Mouse (Mus musculus) CH12.LX (cell line): ENCODE measurements around the gene Nfe2l2. TPM values are rescaled to one million over a fixed set of nuclear protein-coding genes. Genes with fewer than 3 reads are reported as not detected.

Source experiments
- DNase-seq: peaks from one replicate; pipeline ENCODE4 v3.0.0-alpha.2; 2013; ENCODE audit errors: extremely low read depth
- H3K27ac ChIP-seq: 2 replicates; pipeline ENCODE4 v1.5.1; 2012; ENCODE audit warnings: low read depth, mild to moderate bottlenecking, control low read depth, moderate library complexity; ENCODE audit not compliant: insufficient read depth
- H3K27me3 ChIP-seq: replicated peaks from 2 replicates; pipeline ENCODE3; 2012; ENCODE audit warnings: inconsistent platforms
- H3K36me3 ChIP-seq, 2 experiments: replicated peaks in 1 of 2; 2 replicates each; pipeline versions ENCODE3 to v1.6.1; 2012; ENCODE audit warnings: inconsistent platforms in 1 of 2, low read length in 1 of 2, mild to moderate bottlenecking in 1 of 2, mixed read lengths in 1 of 2, moderate library complexity in 1 of 2; ENCODE audit not compliant: control insufficient read depth in 1 of 2, insufficient read depth in 1 of 2
- H3K4me1 ChIP-seq, 2 experiments: 2 replicates each; pipeline ENCODE4 v1.6.1; 2012; ENCODE audit warnings: inconsistent platforms in 1 of 2, moderate library complexity in 1 of 2; ENCODE audit not compliant: insufficient read depth in 2 of 2, control insufficient read depth in 1 of 2
- H3K4me2 ChIP-seq: 2 replicates; pipeline ENCODE4 v1.6.1; 2012; ENCODE audit warnings: low read depth, mild to moderate bottlenecking, control low read depth; ENCODE audit not compliant: poor library complexity, insufficient read depth, severe bottlenecking
- H3K4me3 ChIP-seq, 3 experiments: fragments of 150-350 bp in 1 of 3; sonication (generic) in 1 of 3; replicated peaks in 1 of 3; 2 replicates each; pipeline versions ENCODE3 to v1.5.1; 2011 to 2012; ENCODE audit warnings: low read depth in 2 of 3, low read length in 2 of 3, mild to moderate bottlenecking in 2 of 3, moderate library complexity in 2 of 3, control low read depth in 1 of 3, improper control_type of control experiment in 1 of 3, inconsistent platforms in 1 of 3, mixed read lengths in 1 of 3; ENCODE audit not compliant: poor library complexity in 1 of 3
- H3K79me2 ChIP-seq: replicated peaks from 2 replicates; pipeline ENCODE4 v1.6.1; 2012; ENCODE audit warnings: mild to moderate bottlenecking, moderate library complexity; ENCODE audit not compliant: control insufficient read depth, poor library complexity, insufficient read depth, severe bottlenecking; ENCODE audit errors: extremely low read depth
- H3K9ac ChIP-seq: 2 replicates; pipeline ENCODE4 v1.6.1; 2012; ENCODE audit warnings: low read depth, mild to moderate bottlenecking, control low read depth, moderate library complexity; ENCODE audit not compliant: insufficient read depth
- H3K9me3 ChIP-seq: replicated peaks from 2 replicates; pipeline ENCODE3; 2012; ENCODE audit warnings: low read length, inconsistent platforms, mixed read lengths
- BHLHE40 ChIP-seq: IDR thresholded peaks from 2 replicates; pipeline ENCODE4 v1.6.1; 2011; ENCODE audit warnings: mild to moderate bottlenecking, low read depth, low read length, improper control_type of control experiment
- CHD1 ChIP-seq: IDR thresholded peaks from 2 replicates; pipeline ENCODE4 v1.6.1; 2012; ENCODE audit warnings: low read depth, low read length, improper control_type of control experiment, inconsistent platforms
- E2F4 ChIP-seq: IDR thresholded peaks from 2 replicates; pipeline ENCODE4 v1.6.1; 2011; ENCODE audit warnings: low read depth, low read length, improper control_type of control experiment; ENCODE audit not compliant: insufficient replicate concordance
- EP300 ChIP-seq: IDR thresholded peaks from 2 replicates; pipeline ENCODE4 v1.6.1; 2011; ENCODE audit warnings: low read length, improper control_type of control experiment
- ETS1 ChIP-seq: conservative IDR thresholded peaks from 2 replicates; pipeline ENCODE4 v1.6.1; 2012; ENCODE audit warnings: low read depth, mild to moderate bottlenecking, inconsistent platforms, low read length, improper control_type of control experiment, moderate library complexity
- IRF4 ChIP-seq: IDR thresholded peaks from 2 replicates; pipeline ENCODE4 v1.6.1; 2014; ENCODE audit warnings: low read depth, mild to moderate bottlenecking, inconsistent platforms, low read length, improper control_type of control experiment
- JUND ChIP-seq: conservative IDR thresholded peaks from 2 replicates; pipeline ENCODE4 v1.6.1; 2011; ENCODE audit warnings: low read depth, low read length, improper control_type of control experiment
- MAX ChIP-seq: IDR thresholded peaks from 2 replicates; pipeline ENCODE4 v1.6.1; 2011; ENCODE audit warnings: low read length, improper control_type of control experiment
- MAZ ChIP-seq: IDR thresholded peaks from 2 replicates; pipeline ENCODE4 v1.6.1; 2012; ENCODE audit warnings: low read depth, mild to moderate bottlenecking, inconsistent platforms, low read length, improper control_type of control experiment, moderate library complexity
- MEF2A ChIP-seq: IDR thresholded peaks from 2 replicates; pipeline ENCODE4 v1.6.1; 2014; ENCODE audit warnings: low read depth, mild to moderate bottlenecking, inconsistent platforms, low read length, improper control_type of control experiment, borderline replicate concordance
- MXI1 ChIP-seq: IDR thresholded peaks from 2 replicates; pipeline ENCODE4 v1.6.1; 2011; ENCODE audit warnings: mild to moderate bottlenecking, low read depth, low read length, improper control_type of control experiment
- MYC ChIP-seq: IDR thresholded peaks from 2 replicates; pipeline ENCODE4 v1.6.1; 2011; ENCODE audit warnings: low read depth, mild to moderate bottlenecking, improper control_type of control experiment, low read length
- NELFE ChIP-seq: IDR thresholded peaks from 2 replicates; pipeline ENCODE4 v1.6.1; 2011; ENCODE audit warnings: low read depth, low read length, improper control_type of control experiment
- PAX5 ChIP-seq: IDR thresholded peaks from 2 replicates; pipeline ENCODE4 v1.6.1; 2012; ENCODE audit warnings: low read length, inconsistent platforms, mixed read lengths
- POLR2A ChIP-seq: IDR thresholded peaks from 2 replicates; pipeline ENCODE4 v1.6.1; 2011; ENCODE audit warnings: low read depth, mild to moderate bottlenecking, improper control_type of control experiment, low read length
- POLR2AphosphoS2 ChIP-seq: IDR thresholded peaks from 2 replicates; pipeline ENCODE4 v1.6.1; 2011; ENCODE audit warnings: low read depth, low read length, improper control_type of control experiment
- SIN3A ChIP-seq: IDR thresholded peaks from 2 replicates; pipeline ENCODE4 v1.6.1; 2012; ENCODE audit warnings: low read length, improper control_type of control experiment, inconsistent platforms
- SMC3 ChIP-seq: IDR thresholded peaks from 2 replicates; pipeline ENCODE4 v1.6.1; 2011; ENCODE audit warnings: low read depth, low read length, improper control_type of control experiment
- TCF12 ChIP-seq: IDR thresholded peaks from 2 replicates; pipeline ENCODE4 v1.6.1; 2014; ENCODE audit warnings: low read depth, mild to moderate bottlenecking, inconsistent platforms, low read length, improper control_type of control experiment
- UBTF ChIP-seq: IDR thresholded peaks from 2 replicates; pipeline ENCODE4 v1.6.1; 2012; ENCODE audit warnings: low read depth, mild to moderate bottlenecking, inconsistent platforms, low read length, improper control_type of control experiment, moderate library complexity
- USF1 ChIP-seq: IDR thresholded peaks from 2 replicates; pipeline ENCODE4 v1.6.1; 2014; ENCODE audit warnings: low read depth, mild to moderate bottlenecking, inconsistent platforms, low read length, improper control_type of control experiment
- ZC3H11A ChIP-seq: IDR thresholded peaks from 2 replicates; pipeline ENCODE4 v1.6.1; 2012; ENCODE audit warnings: low read depth, mild to moderate bottlenecking, inconsistent platforms, low read length, improper control_type of control experiment
- ZKSCAN1 ChIP-seq: IDR thresholded peaks from 2 replicates; pipeline ENCODE4 v1.6.1; 2012; ENCODE audit warnings: low read depth, inconsistent platforms, low read length, improper control_type of control experiment, borderline replicate concordance
- ZMIZ1 ChIP-seq: IDR thresholded peaks from 2 replicates; pipeline ENCODE4 v1.6.1; 2012; ENCODE audit warnings: low read depth, mild to moderate bottlenecking, inconsistent platforms, low read length, improper control_type of control experiment
- ZNF384 ChIP-seq: IDR thresholded peaks from 2 replicates; pipeline ENCODE4 v1.6.1; 2012; ENCODE audit warnings: low read depth, low read length, improper control_type of control experiment, inconsistent platforms
- dilution Hi-C: fragments of 300-500 bp; cut with MboI; formaldehyde crosslinking; loops from 2 replicates; pipeline ENCODE4 v1.14.3; 2020; ENCODE audit warnings: low sequenced_read_pairs; ENCODE audit not compliant: extremely low pct_unique_long_range_greater_than_20kb, extremely low pct_ligation_motif_present
- in situ Hi-C: fragments of 300-500 bp; cut with MboI; formaldehyde crosslinking; loops from 3 replicates; pipeline ENCODE4 v1.14.3; 2019; ENCODE audit warnings: low sequenced_read_pairs, low pct_ligation_motif_present, low pct_unique_long_range_greater_than_20kb, mixed read lengths
- polyA plus RNA-seq: library from polyadenylated mRNA; unstranded; fragments of >175 nt; gene quantifications from 2 replicates; pipeline ENCODE4 v1.2.1, GENCODE M21; 2012; ENCODE audit warnings: low read depth; ENCODE audit not compliant: insufficient read length
- total RNA-seq, 2 experiments: library from RNA; depleted of rRNA; stranded (reverse); fragments of 300-350 nt in 1 of 2; fragments of >200 nt in 1 of 2; gene quantifications; 2 replicates each; pipeline ENCODE4 v1.2.3; 2012 to 2014

The Nfe2l2 gene
- total and polyA plus RNA-seq, 3 experiments = 11.6 to 32.6 (median 21.7) TPM

GRCm38 (mm10) chr2:75705162-75705752 lies 816 bp upstream of the Nfe2l2 start:
- in situ Hi-C loops = loop anchor here (10.0 kb wide), 1 partner anchor 60 kb away; no protein-coding TSS in a partner anchor
- H3K4me3 ChIP-seq = peak overlapping the region; percentile 40 to 97 (median 63)
- peaks cover 0 to 20% of the 10 kb centered on the region in 2 experiments for H3K36me3 ChIP-seq
- peak overlapping the region; percentile 68 for H3K9ac ChIP-seq
- peak overlapping the region; percentile 66 for H3K27ac ChIP-seq
- TF ChIP-seq ZNF384 (no peak), EP300 (0 out of 2 replicates have a peak, but pooled peaks have one; percentile 25), USF1 (no peak), NELFE (peak; percentile 36; the same call in 1 of the 2 replicates), JUND (no peak), UBTF (no peak; the same call in 1 of the 2 replicates), MAX (peak; percentile 95), CHD1 (0 out of 2 replicates have a peak, but pooled peaks have one; percentile 77), MAZ (peak; percentile 66; the same call in 1 of the 2 replicates), MYC (peak; percentile 94), MXI1 (peak; percentile 89), PAX5 (no peak), TCF12 (0 out of 2 replicates have a peak, but pooled peaks have one; percentile 18), MEF2A (no peak), POLR2A (no peak), E2F4 (no peak), ZC3H11A (no peak), BHLHE40 (peak; percentile 57; the same call in 1 of the 2 replicates)
- no peaks in the 10 kb centered on the region for H3K27me3 ChIP-seq
- H3K4me1 ChIP-seq = peaks cover 3 to 43% of the 10 kb centered on the region in 2 experiments; a peak in 3 of 4 replicates
- H3K4me2 ChIP-seq = peak overlapping the region; percentile 40
- dilution Hi-C loops = no loop called here
- peaks cover 8% of the 10 kb centered on the region for H3K9me3 ChIP-seq
- no peak for DNase-seq
- peaks cover 33% of the 10 kb centered on the region for H3K79me2 ChIP-seq

DNA sequence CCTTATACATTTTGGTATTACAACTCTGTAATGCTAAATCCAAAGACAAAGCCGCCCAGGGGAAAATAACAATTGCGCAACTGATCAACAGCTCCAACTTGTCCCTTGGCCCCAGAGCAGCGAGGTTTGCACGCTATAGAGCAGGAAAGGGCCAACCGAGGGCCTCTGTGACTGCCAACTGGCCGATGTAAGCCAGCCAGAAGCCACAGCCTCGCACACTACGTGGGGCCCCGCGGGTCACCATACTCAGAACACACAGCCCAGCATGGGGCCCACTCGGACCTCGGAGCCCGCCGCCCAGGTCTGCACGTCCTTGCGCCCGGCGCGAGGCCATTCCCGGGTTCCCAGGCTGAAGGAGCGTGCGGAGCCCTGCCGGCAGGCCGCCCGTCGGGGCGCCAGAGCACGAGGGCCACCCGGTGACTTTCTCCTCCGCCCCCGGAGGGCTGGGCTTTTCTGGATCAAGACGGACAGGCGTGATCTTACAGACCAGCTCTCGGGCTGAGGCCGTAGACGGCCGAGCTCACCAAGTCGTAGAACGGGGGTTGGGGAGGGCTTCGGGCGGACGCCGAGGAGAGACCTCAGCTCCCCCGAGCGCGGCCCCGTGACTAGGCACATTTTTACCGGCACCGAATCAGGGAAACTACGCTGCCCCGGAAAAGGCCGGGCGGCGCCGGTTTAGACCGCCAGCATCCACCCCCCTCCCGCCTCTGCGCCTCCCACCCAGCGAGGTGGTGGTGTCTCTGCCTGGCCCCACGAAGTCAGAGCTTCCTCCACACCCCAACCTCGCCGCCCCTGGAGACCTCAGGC lies 863 bp downstream of the Nfe2l2 start:
- Histone ChIP-seq H3K4me3 (peak overlapping the region; percentile 86 to 97 (median 94)), H3K9ac (peak overlapping the region; percentile 75), H3K27ac (peak overlapping the region; percentile 90), H3K27me3 (no peaks in the 10 kb centered on the region), H3K4me2 (peak overlapping the region; percentile 86; the same call in 1 of the 2 replicates), H3K4me1 (peaks cover 4 to 58% of the 10 kb centered on the region in 2 experiments), H3K79me2 (peaks cover 48% of the 10 kb centered on the region), H3K36me3 (peaks cover 1 to 30% of the 10 kb centered on the region in 2 experiments), H3K9me3 (peaks cover under 1% of the 10 kb centered on the region)
- dilution Hi-C loops (no loop called here), in situ Hi-C loops (loop anchor here (10.0 kb wide), 1 partner anchor 61 kb away; no protein-coding TSS in a partner anchor)
- DNase-seq = peak; percentile 62
- TF ChIP-seq UBTF = peak; percentile 85; the same call in 1 of the 2 replicates
- peak; percentile 92 for TF ChIP-seq SIN3A
- no peak; the same call in 1 of the 2 replicates for TF ChIP-seq NELFE
- peak; percentile 64; the same call in 1 of the 2 replicates for TF ChIP-seq ZKSCAN1
- no peak for TF ChIP-seq POLR2AphosphoS2
- TF ChIP-seq MAX = peak; percentile 56
- TF ChIP-seq MYC = peak; percentile 59
- TF ChIP-seq MXI1 = peak; percentile 46; the same call in 1 of the 2 replicates
- 0 out of 2 replicates have a peak, but pooled peaks have one; percentile 17 for TF ChIP-seq BHLHE40
- TF ChIP-seq IRF4 = peak; percentile 5; the same call in 1 of the 2 replicates
- TF ChIP-seq SMC3 = peak; percentile 2; the same call in 1 of the 2 replicates
- TF ChIP-seq EP300 = no peak
- peak; percentile 17; the same call in 1 of the 2 replicates for TF ChIP-seq TCF12
- TF ChIP-seq ETS1 = 0 out of 2 replicates have a peak, but pooled peaks have one; percentile 4
- peak; percentile 1; the same call in 1 of the 2 replicates for TF ChIP-seq ZMIZ1
- TF ChIP-seq, all 38 proteins: peak for 12
